Mouse (Mus musculus) spleen, adult 2 months (tissue): ENCODE measurements around the gene St6galnac3. TPM values are rescaled to one million over a fixed set of nuclear protein-coding genes. Genes with fewer than 3 reads are reported as not detected.

Experiments used
- DNase-seq, 2 experiments: peaks; one replicate each; pipeline versions ENCODE4 v3.0.0 to v3.0.0-alpha.2; 2012 to 2021; ENCODE audit warnings: low spot score in 2 of 2, low read depth in 1 of 2
- H3K27ac ChIP-seq: fragments of 200-500 bp; 2 replicates; pipeline ENCODE4 v1.5.1; 2012; ENCODE audit warnings: low read length, inconsistent platforms; ENCODE audit not compliant: insufficient read depth
- H3K27me3 ChIP-seq: fragments of 200-500 bp; 2 replicates; pipeline ENCODE4 v1.6.1; 2012; ENCODE audit warnings: mild to moderate bottlenecking, moderate library complexity, low read length, inconsistent platforms; ENCODE audit not compliant: control insufficient read depth, insufficient read depth
- H3K36me3 ChIP-seq: fragments of 200-500 bp; 2 replicates; pipeline ENCODE4 v1.6.1; 2012; ENCODE audit warnings: mild to moderate bottlenecking, low read length, inconsistent platforms; ENCODE audit not compliant: control insufficient read depth, insufficient read depth
- H3K4me1 ChIP-seq: fragments of 200-500 bp; 2 replicates; pipeline ENCODE4 v1.6.1; 2011; ENCODE audit warnings: inconsistent platforms; ENCODE audit not compliant: control insufficient read depth, insufficient read depth, insufficient read length
- H3K4me3 ChIP-seq: fragments of 200-500 bp; 2 replicates; pipeline ENCODE4 v1.5.1; 2011; ENCODE audit warnings: mild to moderate bottlenecking, inconsistent platforms; ENCODE audit not compliant: insufficient read depth, insufficient read length; ENCODE audit errors: extremely low read depth
- CTCF ChIP-seq: fragments of 200-500 bp; IDR thresholded peaks from 2 replicates; pipeline ENCODE4 v1.5.1; 2011; ENCODE audit warnings: mild to moderate bottlenecking, inconsistent platforms; ENCODE audit not compliant: insufficient read depth, insufficient read length, insufficient replicate concordance; ENCODE audit errors: extremely low read depth
- POLR2A ChIP-seq: fragments of 200-500 bp; IDR thresholded peaks from 2 replicates; pipeline ENCODE4 v1.6.1; 2011; ENCODE audit warnings: low read depth, low read length, inconsistent platforms
- WGBS: fragments of 180-500 bp; shearing (Covaris S2); methylation state at CpG from one replicate; pipeline ENCODE4 v1.1.7; 2018; 5-methylcytosine and 5-hydroxymethylcytosine counted together
- polyA plus RNA-seq: library from polyadenylated mRNA; depleted of rRNA; stranded (reverse); fragments of >200 nt; gene quantifications from 2 replicates; pipeline ENCODE4 v1.2.3, GENCODE M21; 2012

St6galnac3 gene
- polyA plus RNA-seq, 1 experiment, result 3.0 TPM

- TF ChIP-seq CTCF (no peak), POLR2A (no peak)
- DNase-seq, result no peak
- WGBS, result 61% methylated on average over 2 of the region's 2 CpGs
- H3K27ac ChIP-seq, result no peak overlapping the region
- no peaks in the 10 kb centered on the region for H3K27me3 ChIP-seq
- no peak overlapping the region for H3K4me3 ChIP-seq
- no peaks in the 10 kb centered on the region for H3K36me3 ChIP-seq
- H3K4me1 ChIP-seq, result no peaks in the 10 kb centered on the region
Measured at GRCm38 (mm10) chr3:153457203-153457602, 267.8 kb downstream of the St6galnac3 start.

DNA sequence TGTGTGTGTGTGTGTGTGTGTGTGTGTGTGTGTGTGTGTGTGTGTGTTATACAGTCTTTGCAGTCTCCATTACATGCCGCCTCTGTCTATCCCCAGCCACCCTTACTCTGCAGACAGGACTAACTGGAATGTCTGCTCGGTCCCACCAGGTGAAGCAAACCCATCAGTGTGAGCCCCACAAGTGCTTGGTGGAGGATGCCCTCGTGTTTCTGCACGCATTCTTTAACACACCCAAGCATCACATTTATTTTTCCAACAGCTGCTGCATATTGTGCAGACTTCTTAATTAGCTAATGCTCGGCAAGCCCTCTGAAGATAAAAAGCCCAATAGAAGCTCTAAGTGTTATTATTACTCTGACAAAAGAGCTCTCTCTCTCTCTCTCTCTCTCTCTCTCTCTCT, 268.7 kb downstream of the St6galnac3 start:
- H3K4me3 ChIP-seq, result no peak overlapping the region
- 92% methylated on average over 5 of the region's 5 CpGs for WGBS
- H3K27ac ChIP-seq, result no peak overlapping the region
- H3K36me3 ChIP-seq, result no peaks in the 10 kb centered on the region
- no peaks in the 10 kb centered on the region for H3K4me1 ChIP-seq
- TF ChIP-seq POLR2A (no peak), CTCF (no peak)
- no peak for DNase-seq
- no peaks in the 10 kb centered on the region for H3K27me3 ChIP-seq

- no peaks in the 10 kb centered on the region for H3K4me1 ChIP-seq
- H3K36me3 ChIP-seq, result no peaks in the 10 kb centered on the region
- TF ChIP-seq POLR2A (no peak), CTCF (no peak)
- no peak overlapping the region for H3K4me3 ChIP-seq
- H3K27me3 ChIP-seq, result no peaks in the 10 kb centered on the region
- H3K27ac ChIP-seq, result no peak overlapping the region
- DNase-seq, result no peak
- WGBS, result 90% methylated on average over 7 of the region's 7 CpGs
Measured at GRCm38 (mm10) chr3:153453127-153454049, 271.6 kb downstream of the St6galnac3 start.

DNA sequence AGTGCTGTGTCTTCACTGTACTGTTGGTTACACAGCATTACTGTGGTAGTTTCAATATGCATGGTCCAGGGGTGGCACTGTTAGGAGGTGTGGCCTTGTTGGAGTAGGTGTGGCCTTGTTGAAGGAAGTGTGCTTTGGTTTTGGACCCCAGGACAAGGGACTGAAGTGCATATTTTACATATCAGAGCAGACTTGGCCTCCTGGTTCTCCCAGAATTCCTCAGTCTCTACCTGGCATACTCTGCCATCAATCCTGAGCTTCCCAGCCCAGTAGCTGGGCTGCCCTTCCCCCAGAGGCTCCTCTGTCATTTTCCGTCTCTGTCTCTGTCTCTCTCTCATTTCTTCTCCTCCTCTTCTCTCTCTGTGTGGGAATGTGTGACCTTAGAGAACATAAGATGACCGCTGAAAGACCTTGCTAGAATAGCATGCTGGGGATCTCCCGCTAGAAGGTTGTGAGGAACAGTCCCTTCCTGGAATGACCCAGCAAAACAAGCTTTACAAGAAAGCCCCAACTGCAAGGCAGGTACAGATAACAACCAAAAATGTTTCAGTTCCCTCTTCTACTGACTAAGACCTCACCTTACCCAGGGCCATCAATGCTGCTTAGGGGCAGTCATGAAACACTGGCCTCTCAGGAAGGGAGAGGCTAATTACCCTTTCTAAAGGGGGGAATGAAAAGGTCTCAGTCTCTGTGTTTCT, 272.5 kb downstream of the St6galnac3 start:
- TF ChIP-seq POLR2A, result no peak
- TF ChIP-seq CTCF, result no peak
- no peak overlapping the region for H3K4me3 ChIP-seq
- no peak overlapping the region for H3K27ac ChIP-seq
- no peak for DNase-seq
- no peaks in the 10 kb centered on the region for H3K27me3 ChIP-seq
- no peaks in the 10 kb centered on the region for H3K36me3 ChIP-seq
- H3K4me1 ChIP-seq, result no peaks in the 10 kb centered on the region
- WGBS, result 61% methylated on average over 3 of the region's 3 CpGs

DNA sequence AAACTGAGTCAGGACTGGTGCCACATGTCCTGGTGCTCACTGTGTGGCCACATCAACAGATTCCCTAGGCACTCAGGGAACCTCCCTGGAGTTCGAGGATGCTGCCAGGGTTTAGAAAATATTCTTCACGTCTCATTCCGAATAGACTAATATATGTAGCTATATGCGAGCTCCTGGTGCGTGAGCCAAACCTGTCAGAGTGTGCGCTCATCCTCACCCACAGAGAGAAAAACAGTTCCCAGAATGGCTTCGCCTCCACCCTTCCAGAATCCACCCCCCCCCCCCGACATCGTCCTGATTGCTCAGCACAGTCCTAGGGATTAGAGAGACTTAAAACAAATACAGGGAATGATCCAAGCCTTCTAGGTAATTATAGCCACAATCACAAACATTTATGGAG, 283.6 kb downstream of the St6galnac3 start:
- Histone ChIP-seq H3K36me3 (no peaks in the 10 kb centered on the region), H3K4me1 (no peaks in the 10 kb centered on the region), H3K27ac (no peak overlapping the region), H3K4me3 (no peak overlapping the region), H3K27me3 (no peaks in the 10 kb centered on the region)
- no peak for TF ChIP-seq POLR2A
- TF ChIP-seq CTCF, result no peak
- WGBS, result 93% methylated on average over 9 of the region's 9 CpGs
- no peak for DNase-seq

DNA sequence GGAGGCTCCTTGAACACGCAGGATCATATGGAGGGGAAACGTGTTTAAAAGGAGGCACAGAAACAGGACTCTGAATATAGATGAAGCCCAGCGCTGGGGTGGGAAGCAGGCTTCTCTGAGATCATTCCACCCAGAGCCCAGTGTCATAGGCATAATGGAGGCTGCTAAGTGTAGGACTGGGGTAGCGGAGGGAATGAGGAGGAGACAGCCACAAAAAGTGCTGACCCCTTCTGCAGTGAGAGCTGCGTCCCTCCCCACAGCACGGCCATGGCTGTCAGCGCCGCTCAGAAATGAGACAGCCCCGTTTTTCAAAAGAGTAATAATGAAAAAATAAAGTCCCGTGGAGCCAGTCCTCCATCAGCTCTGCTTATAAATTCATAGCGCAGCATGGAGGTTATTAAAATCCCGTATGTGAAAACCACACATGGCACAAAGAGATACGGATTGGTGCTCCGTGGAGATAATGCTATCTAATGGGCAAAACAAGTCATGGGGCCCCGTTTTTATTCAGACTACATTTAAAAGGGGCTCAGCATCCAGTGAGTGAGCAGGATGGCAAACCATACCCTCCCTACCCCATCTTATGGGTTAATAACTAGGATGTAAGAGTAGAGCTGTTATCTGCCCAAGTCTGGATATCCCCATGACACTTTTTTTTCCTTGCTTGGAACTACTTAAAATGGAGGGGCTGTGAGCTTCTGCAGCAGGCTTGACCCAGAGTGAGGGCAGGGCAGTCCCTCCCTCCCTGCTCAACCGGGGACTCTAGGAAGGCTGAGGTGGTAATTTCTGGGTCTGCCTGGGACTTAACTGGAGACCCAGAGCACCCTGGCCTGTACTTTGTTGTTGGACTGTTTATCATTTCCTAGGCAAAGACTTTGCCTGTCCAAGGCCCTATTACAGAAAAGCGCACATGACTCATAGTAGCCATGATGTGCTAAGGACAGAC, 288.6 kb downstream of the St6galnac3 start:
- DNase-seq, result no peak
- Histone ChIP-seq H3K27me3 (no peaks in the 10 kb centered on the region), H3K27ac (no peak overlapping the region), H3K4me1 (no peaks in the 10 kb centered on the region), H3K36me3 (no peaks in the 10 kb centered on the region), H3K4me3 (no peak overlapping the region)
- TF ChIP-seq POLR2A (no peak), CTCF (no peak)
- WGBS, result 90% methylated on average over 17 of the region's 17 CpGs
